Mouse (Mus musculus) midbrain, postnatal 0 days (tissue): ENCODE results near the gene Hmgb3. TPM values are rescaled to one million over a fixed set of nuclear protein-coding genes. Genes with fewer than 3 reads are reported as not detected.
A peak's percentile ranks its signal among the peaks of the same experiment; 100 is the strongest.

Source experiments
- ATAC-seq: fragments of 200-750 bp; cut with Nextera tagmentation; 2 replicates; pipeline ENCODE4 v1.8.0; 2017; ENCODE audit warnings: moderate number of reproducible peaks, mild to moderate bottlenecking, moderate TSS enrichment, moderate library complexity; ENCODE audit not compliant: low FRiP score
- DNase-seq: peaks from one replicate; pipeline ENCODE4 v3.0.0-alpha.2; 2015; ENCODE audit warnings: low spot score
- H3K27ac ChIP-seq: fragments of 300-500 bp; sonication (generic); 2 replicates; pipeline ENCODE4 v1.5.1; 2014; ENCODE audit warnings: low read depth, mild to moderate bottlenecking, low read length, mixed read lengths
- H3K27me3 ChIP-seq: fragments of 300-500 bp; sonication (generic); 2 replicates; pipeline ENCODE4 v1.6.1; 2014; ENCODE audit warnings: low read length, control low read depth, mixed read lengths; ENCODE audit not compliant: insufficient read depth
- H3K36me3 ChIP-seq: fragments of 300-500 bp; sonication (generic); 2 replicates; pipeline ENCODE4 v1.6.1; 2014; ENCODE audit warnings: low read length, control low read depth, mixed read lengths; ENCODE audit not compliant: insufficient read depth
- H3K4me1 ChIP-seq: fragments of 300-500 bp; sonication (generic); 2 replicates; pipeline ENCODE4 v1.6.1; 2014; ENCODE audit warnings: mild to moderate bottlenecking, control low read depth, antibody characterized with exemption, low read length, mixed read lengths; ENCODE audit not compliant: insufficient read depth
- H3K4me2 ChIP-seq: fragments of 300-500 bp; sonication (generic); 2 replicates; pipeline ENCODE4 v1.6.1; 2014; ENCODE audit warnings: low read depth, mild to moderate bottlenecking, low read length, mixed read lengths; ENCODE audit not compliant: poor library complexity, severe bottlenecking
- H3K4me3 ChIP-seq: fragments of 300-500 bp; sonication (generic); 2 replicates; pipeline ENCODE4 v1.5.1; 2014; ENCODE audit warnings: low read depth, mild to moderate bottlenecking, low read length, moderate library complexity
- H3K9ac ChIP-seq: fragments of 300-500 bp; sonication (generic); replicated peaks from 2 replicates; pipeline ENCODE4 v1.6.1; 2014; ENCODE audit warnings: mild to moderate bottlenecking, low read length, moderate library complexity, mixed read lengths; ENCODE audit not compliant: poor library complexity, severe bottlenecking
- H3K9me3 ChIP-seq: fragments of 300-500 bp; sonication (generic); 2 replicates; pipeline ENCODE4 v1.6.1; 2016; ENCODE audit warnings: low read length, control low read depth
- CTCF ChIP-seq: IDR thresholded peaks from 2 replicates; pipeline ENCODE4 v1.5.1; 2016; ENCODE audit warnings: antibody characterized with exemption, mild to moderate bottlenecking
- WGBS: fragments of 180-500 bp; shearing (Covaris S2); extraction: QIAGEN DNeasy Blood & Tissue Kit; methylation state at CpG from one replicate; pipeline ENCODE4 v1.1.7; 2014; 5-methylcytosine and 5-hydroxymethylcytosine counted together
- microRNA-seq: library from miRNA; unstranded; fragments of <30 nt; microRNA quantifications from one replicate; pipeline ENCODE4, GENCODE M21; 2016; ENCODE audit warnings: borderline number of aligned reads
- polyA plus RNA-seq: library from polyadenylated mRNA; unstranded; fragments of >200 nt; fragmentation: Nextera tagmentation; extraction: Ambion mirVana; gene quantifications from 2 replicates; pipeline ENCODE4 v1.2.1, GENCODE M21; 2015
- total RNA-seq: library from RNA; depleted of rRNA; stranded (reverse); fragments of >200 nt; gene quantifications from 2 replicates; pipeline ENCODE4 v1.2.3, GENCODE M21; 2014; rRNA removed

Gene Hmgb3
- total and polyA plus RNA-seq, 2 experiments from 2014 or later: 100 to 478 TPM

GRCm38 (mm10) chrX:71560796-71561195 is 5.1 kb downstream of the Hmgb3 start:
- Histone ChIP-seq H3K36me3 (0 out of 2 replicates have a peak, but pooled peaks cover 4% of the 10 kb centered on the region), H3K4me1 (no peaks in the 10 kb centered on the region), H3K4me2 (no peak overlapping the region), H3K27ac (no peak overlapping the region), H3K27me3 (no peaks in the 10 kb centered on the region), H3K9ac (no peak overlapping the region), H3K4me3 (no peak overlapping the region), H3K9me3 (no peaks in the 10 kb centered on the region)
- no peak for TF ChIP-seq CTCF
- WGBS: 94% methylated on average over 1 of the region's 1 CpGs
- no peak for ATAC-seq
- no peak for DNase-seq

- Histone ChIP-seq H3K36me3 (no peaks in the 10 kb centered on the region), H3K4me2 (no peak overlapping the region), H3K9ac (no peak overlapping the region), H3K9me3 (no peaks in the 10 kb centered on the region), H3K4me3 (no peak overlapping the region), H3K27me3 (no peaks in the 10 kb centered on the region), H3K27ac (no peak overlapping the region), H3K4me1 (no peaks in the 10 kb centered on the region)
- no peak for TF ChIP-seq CTCF
- no peak for ATAC-seq
- DNase-seq: no peak
- WGBS: 63% methylated on average over 3 of the region's 3 CpGs
Observed at GRCm38 (mm10) chrX:71573132-71573900, 17.6 kb downstream of the Hmgb3 start.

- ATAC-seq (no peak), DNase-seq (no peak)
- Histone ChIP-seq H3K36me3 (no peaks in the 10 kb centered on the region), H3K27ac (no peak overlapping the region), H3K4me3 (no peak overlapping the region), H3K27me3 (no peaks in the 10 kb centered on the region), H3K9me3 (no peaks in the 10 kb centered on the region), H3K4me1 (no peaks in the 10 kb centered on the region), H3K4me2 (no peak overlapping the region), H3K9ac (no peak overlapping the region)
- no peak for TF ChIP-seq CTCF
- WGBS: 45% methylated on average over 2 of the region's 2 CpGs
Observed at GRCm38 (mm10) chrX:71575550-71575949, 19.8 kb downstream of the Hmgb3 start.

GRCm38 (mm10) chrX:71589181-71589580 is 33.5 kb downstream of the Hmgb3 start:
- no peak overlapping the region for H3K9ac ChIP-seq
- DNase-seq (no peak), ATAC-seq (no peak)
- no peak overlapping the region for H3K4me3 ChIP-seq
- WGBS: 71% methylated on average over 1 of the region's 1 CpGs
- H3K27me3 ChIP-seq: no peaks in the 10 kb centered on the region
- H3K4me1 ChIP-seq: no peaks in the 10 kb centered on the region
- H3K4me2 ChIP-seq: no peak overlapping the region
- H3K36me3 ChIP-seq: no peaks in the 10 kb centered on the region
- no peaks in the 10 kb centered on the region for H3K9me3 ChIP-seq
- TF ChIP-seq CTCF: no peak
- no peak overlapping the region for H3K27ac ChIP-seq

GRCm38 (mm10) chrX:71601052-71601611 is 45.4 kb downstream of the Hmgb3 start:
- Histone ChIP-seq H3K9me3 (no peaks in the 10 kb centered on the region), H3K27ac (no peak overlapping the region), H3K4me2 (peak overlapping the region; percentile 44), H3K36me3 (no peaks in the 10 kb centered on the region), H3K27me3 (no peaks in the 10 kb centered on the region), H3K9ac (no peak overlapping the region; the same call in 1 of the 2 replicates), H3K4me1 (no peaks in the 10 kb centered on the region), H3K4me3 (peak overlapping the region; percentile 20)
- 16% methylated on average over 17 of the region's 25 CpGs for WGBS
- DNase-seq: peak; percentile 49
- ATAC-seq: peak; percentile 89
- peak; percentile 64 for TF ChIP-seq CTCF

Small RNAs within 50 kb of the gene (microRNA-seq; reads per million reads assigned to microRNA genes)
- gene Gm23945: not detected

Other genes with a start within 250 kb of the Hmgb3 start
- 27.7 and 36.5 TPM in 2 replicates for gene Mtmr1, start 191.2 kb upstream of the Hmgb3 start, total RNA-seq
- gene Mtmr1, start 191.2 kb upstream of the Hmgb3 start, polyA plus RNA-seq: 9.9 and 11.3 TPM in 2 replicates
- gene Cd99l2, start 63.1 kb upstream of the Hmgb3 start, total RNA-seq: 85.6 and 105 TPM in 2 replicates
- gene Cd99l2, start 63.1 kb upstream of the Hmgb3 start, polyA plus RNA-seq: 74.3 and 74.8 TPM in 2 replicates
- gene Gpr50, start 107.7 kb downstream of the Hmgb3 start, total RNA-seq: 2.2 and 3.1 TPM in 2 replicates
- gene Gpr50, start 107.7 kb downstream of the Hmgb3 start, polyA plus RNA-seq: 4.5 and 5.5 TPM in 2 replicates